Mouse (Mus musculus): ENCODE data around the gene Mphosph9.

Mphosph9 gene

GRCm38 (mm10) chr5:124267652-124268051 is 60.1 kb downstream of the Mphosph9 start:
- no peak for DNase-seq (ENCODE audit: low spot score in 2 of 2)

GRCm38 (mm10) chr5:124266821-124267220 is 61.0 kb downstream of the Mphosph9 start:
- DNase-seq (ENCODE audit: low spot score in 2 of 2): no peak

GRCm38 (mm10) chr5:124263246-124263645 is 64.5 kb downstream of the Mphosph9 start:
- DNase-seq (ENCODE audit: low spot score in 2 of 2): no peak

- no peak for DNase-seq (ENCODE audit: low spot score in 2 of 2)
Observed at GRCm38 (mm10) chr5:124262090-124262489, 65.7 kb downstream of the Mphosph9 start.

- no peak for DNase-seq (ENCODE audit: low spot score in 2 of 2)
Observed at GRCm38 (mm10) chr5:124259133-124259532, 68.6 kb downstream of the Mphosph9 start.

- DNase-seq (ENCODE audit: low spot score in 2 of 2): no peak
Observed at GRCm38 (mm10) chr5:124258026-124258425, 69.7 kb downstream of the Mphosph9 start.

GRCm38 (mm10) chr5:124255141-124255540 is 72.6 kb downstream of the Mphosph9 start:
- DNase-seq (ENCODE audit: low spot score in 2 of 2): no peak

- DNase-seq (ENCODE audit: low spot score in 2 of 2): no peak
Observed at GRCm38 (mm10) chr5:124253555-124253954, 74.2 kb downstream of the Mphosph9 start.

- no peak for DNase-seq (ENCODE audit: low spot score in 2 of 2)
Observed at GRCm38 (mm10) chr5:124252580-124253320, 75.0 kb downstream of the Mphosph9 start.

GRCm38 (mm10) chr5:124251070-124251469 is 76.7 kb downstream of the Mphosph9 start:
- DNase-seq (ENCODE audit: low spot score in 2 of 2): no peak

- DNase-seq (ENCODE audit: low spot score in 2 of 2): peak; percentile 37 to 67
Observed at GRCm38 (mm10) chr5:124249614-124250591, 77.9 kb downstream of the Mphosph9 start, which contains the start of gene Pitpnm2. TSS of gene Pitpnm2 (minus strand) at chr5:124249760.

GRCm38 (mm10) chr5:124248845-124249613 is 78.7 kb downstream of the Mphosph9 start:
- peak; percentile 67 to 71 for DNase-seq (ENCODE audit: low spot score in 2 of 2)

GRCm38 (mm10) chr5:124247986-124248626 is 79.7 kb downstream of the Mphosph9 start:
- DNase-seq (ENCODE audit: low spot score in 2 of 2): no peak

- no peak for DNase-seq (ENCODE audit: low spot score in 2 of 2)
Observed at GRCm38 (mm10) chr5:124247296-124247695, 80.5 kb downstream of the Mphosph9 start.

GRCm38 (mm10) chr5:124244885-124245284 is 82.9 kb downstream of the Mphosph9 start:
- no peak for DNase-seq (ENCODE audit: low spot score in 2 of 2)

GRCm38 (mm10) chr5:124244449-124244848 is 83.3 kb downstream of the Mphosph9 start:
- no peak for DNase-seq (ENCODE audit: low spot score in 2 of 2)

- DNase-seq (ENCODE audit: low spot score in 2 of 2): no peak
Observed at GRCm38 (mm10) chr5:124243236-124243901, 84.4 kb downstream of the Mphosph9 start.

GRCm38 (mm10) chr5:124241686-124242444 is 85.9 kb downstream of the Mphosph9 start:
- DNase-seq (ENCODE audit: low spot score in 2 of 2): no peak

GRCm38 (mm10) chr5:124240841-124241685 is 86.7 kb downstream of the Mphosph9 start:
- no peak for DNase-seq (ENCODE audit: low spot score in 2 of 2)
